Mouse (Mus musculus): ENCODE data around the gene Adcy10.

Adcy10 gene

GRCm38 (mm10) chr1:165484688-165485233 is at the start of gene Adcy10:
Gene Adcy10 (plus strand): TSS chr1:165485183.
- DNase-seq (ENCODE audit: extremely low spot score, low spot score): no peak

- DNase-seq (ENCODE audit: extremely low spot score, low spot score): no peak
Measured at GRCm38 (mm10) chr1:165438289-165439021, 46.5 kb upstream of the Adcy10 start.

- DNase-seq (ENCODE audit: extremely low spot score, low spot score): no peak
Measured at GRCm38 (mm10) chr1:165440788-165441187, 44.2 kb upstream of the Adcy10 start.

GRCm38 (mm10) chr1:165441201-165441600 is 43.8 kb upstream of the Adcy10 start:
- no peak for DNase-seq (ENCODE audit: extremely low spot score, low spot score)

GRCm38 (mm10) chr1:165441719-165442118 is 43.3 kb upstream of the Adcy10 start:
- no peak for DNase-seq (ENCODE audit: extremely low spot score, low spot score)

GRCm38 (mm10) chr1:165459041-165459502 is 25.9 kb upstream of the Adcy10 start:
- DNase-seq (ENCODE audit: extremely low spot score, low spot score): no peak

GRCm38 (mm10) chr1:165459503-165460181 is 25.3 kb upstream of the Adcy10 start:
- peak; percentile 65 for DNase-seq (ENCODE audit: extremely low spot score, low spot score)

GRCm38 (mm10) chr1:165460360-165460800 is 24.6 kb upstream of the Adcy10 start, which contains the start of the genes Dcaf6 and Mpc2:
Gene Dcaf6 (minus strand): TSS chr1:165460475.
Gene Mpc2 (plus strand): TSS chr1:165460637.
- peak; percentile 100 for DNase-seq (ENCODE audit: extremely low spot score, low spot score)

GRCm38 (mm10) chr1:165460801-165461377 is 24.1 kb upstream of the Adcy10 start:
- DNase-seq (ENCODE audit: extremely low spot score, low spot score): peak; percentile 98

- no peak for DNase-seq (ENCODE audit: extremely low spot score, low spot score)
Measured at GRCm38 (mm10) chr1:165461681-165462080, 23.3 kb upstream of the Adcy10 start.

GRCm38 (mm10) chr1:165462861-165463260 is 22.1 kb upstream of the Adcy10 start:
- no peak for DNase-seq (ENCODE audit: extremely low spot score, low spot score)

GRCm38 (mm10) chr1:165464574-165464973 is 20.4 kb upstream of the Adcy10 start:
- no peak for DNase-seq (ENCODE audit: extremely low spot score, low spot score)

GRCm38 (mm10) chr1:165468971-165469370 is 16.0 kb upstream of the Adcy10 start:
- no peak for DNase-seq (ENCODE audit: extremely low spot score, low spot score)

- DNase-seq (ENCODE audit: extremely low spot score, low spot score): no peak
Measured at GRCm38 (mm10) chr1:165469717-165470116, 15.3 kb upstream of the Adcy10 start.

GRCm38 (mm10) chr1:165471490-165471889 is 13.5 kb upstream of the Adcy10 start:
- no peak for DNase-seq (ENCODE audit: extremely low spot score, low spot score)

- DNase-seq (ENCODE audit: extremely low spot score, low spot score): no peak
Measured at GRCm38 (mm10) chr1:165486108-165486507, 1.1 kb downstream of the Adcy10 start.

GRCm38 (mm10) chr1:165489197-165489596 is 4.2 kb downstream of the Adcy10 start:
- DNase-seq (ENCODE audit: extremely low spot score, low spot score): no peak

- DNase-seq (ENCODE audit: extremely low spot score, low spot score): no peak
Measured at GRCm38 (mm10) chr1:165498856-165499255, 13.9 kb downstream of the Adcy10 start.

- peak; percentile 23 for DNase-seq (ENCODE audit: extremely low spot score, low spot score)
Measured at GRCm38 (mm10) chr1:165503307-165504024, 18.5 kb downstream of the Adcy10 start.

- no peak for DNase-seq (ENCODE audit: extremely low spot score, low spot score)
Measured at GRCm38 (mm10) chr1:165506303-165506702, 21.3 kb downstream of the Adcy10 start.

- no peak for DNase-seq (ENCODE audit: extremely low spot score, low spot score)
Measured at GRCm38 (mm10) chr1:165510161-165510560, 25.2 kb downstream of the Adcy10 start.
